8 mouse cellular contexts compared by ENCODE assay signal in genomic region chr5:33245701-33246100, GRCm38 (mm10). TPM values are rescaled to one million over a fixed set of nuclear protein-coding genes. Genes with fewer than 3 reads are reported as not detected.
DNase-seq lines count a peak whose midpoint lies in the region; ATAC-seq and TF ChIP-seq lines count a peak whose summit lies in the region.

No protein-coding gene starts in this region.

- no peaks in the 10 kb centered on the region for H3K27me3 ChIP-seq in forebrain, embryonic 13.5 days
- H3K27me3 ChIP-seq in forebrain, embryonic 12.5 days, result no peaks in the 10 kb centered on the region
- H3K27me3 ChIP-seq in kidney, postnatal 0 days (ENCODE audit: insufficient read depth, low read length), result no peaks in the 10 kb centered on the region
- H3K27me3 ChIP-seq in lung, embryonic 14.5 days (ENCODE audit: insufficient read depth, low read length), result no peaks in the 10 kb centered on the region

- no peaks in the 10 kb centered on the region for H3K9me3 ChIP-seq in forebrain, embryonic 13.5 days (replicated peaks)
- no peaks in the 10 kb centered on the region for H3K9me3 ChIP-seq in forebrain, embryonic 12.5 days
- H3K9me3 ChIP-seq in kidney, postnatal 0 days (replicated peaks; ENCODE audit: low read length), result no peaks in the 10 kb centered on the region
- no peaks in the 10 kb centered on the region for H3K9me3 ChIP-seq in lung, embryonic 14.5 days (ENCODE audit: low read depth, low read length)

- H3K4me2 ChIP-seq in forebrain, embryonic 13.5 days, result no peak overlapping the region
- H3K4me2 ChIP-seq in forebrain, embryonic 12.5 days, result no peak overlapping the region
- no peak overlapping the region for H3K4me2 ChIP-seq in kidney, postnatal 0 days (ENCODE audit: low read length)
- H3K4me2 ChIP-seq in lung, embryonic 14.5 days, result no peak overlapping the region

- ATAC-seq in forebrain, embryonic 13.5 days, result 0 out of 2 replicates have a peak, but pooled peaks have one; percentile 44
- ATAC-seq in forebrain, embryonic 12.5 days (ENCODE audit: low FRiP score), result no peak
- 0 out of 2 replicates have a peak, but pooled peaks have one; percentile 59 for ATAC-seq in kidney, postnatal 0 days (replicated peaks; ENCODE audit: low FRiP score, low read depth)
- ATAC-seq in lung, embryonic 14.5 days (ENCODE audit: insufficient read depth), result peak; percentile 89
- ATAC-seq in monocyte, adult 5-6 weeks (replicated peaks; ENCODE audit: insufficient number of reproducible peaks, low FRiP score, low TSS enrichment, poor library complexity, severe bottlenecking), result no peak

- peak; percentile 92 for DNase-seq in cerebellum, adult 11-12 months
- DNase-seq in heart, adult 9 months (ENCODE audit: low spot score in 2 of 2), result peak; percentile 86 to 89
- peak; percentile 84 for DNase-seq in kidney, postnatal 0 days (ENCODE audit: low spot score)
- peak; percentile 86 for DNase-seq in lung, embryonic 14.5 days
- DNase-seq in right cerebral cortex, postnatal 14 days, result peak; percentile 21

- H3K4me3 ChIP-seq in forebrain, embryonic 13.5 days, result no peak overlapping the region
- no peak overlapping the region for H3K4me3 ChIP-seq in forebrain, embryonic 12.5 days (replicated peaks)
- H3K4me3 ChIP-seq in kidney, postnatal 0 days (replicated peaks; ENCODE audit: low read depth, low read length), result no peak overlapping the region
- no peak overlapping the region for H3K4me3 ChIP-seq in lung, embryonic 14.5 days (ENCODE audit: low read depth, low read length)

- peaks cover 86% of the 10 kb centered on the region for H3K36me3 ChIP-seq in forebrain, embryonic 13.5 days (ENCODE audit: poor library complexity, severe bottlenecking)
- peaks cover 83% of the 10 kb centered on the region for H3K36me3 ChIP-seq in forebrain, embryonic 12.5 days (replicated peaks)
- peaks cover 45% of the 10 kb centered on the region for H3K36me3 ChIP-seq in kidney, postnatal 0 days (ENCODE audit: insufficient read depth, low read length)
- peaks cover 64% of the 10 kb centered on the region for H3K36me3 ChIP-seq in lung, embryonic 14.5 days (ENCODE audit: insufficient read depth)

- 87% methylated on average over 3 of the region's 3 CpGs for WGBS in forebrain, embryonic 13.5 days
- 86% methylated on average over 3 of the region's 3 CpGs for WGBS in forebrain, embryonic 12.5 days
- 47% methylated on average over 3 of the region's 3 CpGs for WGBS in kidney, postnatal 0 days
- 35% methylated on average over 3 of the region's 3 CpGs for WGBS in lung, embryonic 14.5 days

- H3K9ac ChIP-seq in forebrain, embryonic 13.5 days, result no peak overlapping the region
- no peak overlapping the region for H3K9ac ChIP-seq in forebrain, embryonic 12.5 days
- H3K9ac ChIP-seq in kidney, postnatal 0 days (ENCODE audit: low read depth, low read length), result no peak overlapping the region
- no peak overlapping the region for H3K9ac ChIP-seq in lung, embryonic 14.5 days

- H3K4me1 ChIP-seq in forebrain, embryonic 13.5 days, result no peaks in the 10 kb centered on the region
- no peaks in the 10 kb centered on the region for H3K4me1 ChIP-seq in forebrain, embryonic 12.5 days
- H3K4me1 ChIP-seq in kidney, postnatal 0 days (replicated peaks; ENCODE audit: insufficient read depth, low read length), result no peaks in the 10 kb centered on the region
- no peaks in the 10 kb centered on the region for H3K4me1 ChIP-seq in lung, embryonic 14.5 days (ENCODE audit: insufficient read depth)

- no peak overlapping the region for H3K27ac ChIP-seq in forebrain, embryonic 13.5 days
- H3K27ac ChIP-seq in forebrain, embryonic 12.5 days, result no peak overlapping the region
- H3K27ac ChIP-seq in kidney, postnatal 0 days, result peak overlapping the region; percentile 57
- peak overlapping the region; percentile 48; the same call in 1 of the 2 replicates for H3K27ac ChIP-seq in lung, embryonic 14.5 days (ENCODE audit: low read depth)

- TF ChIP-seq CTCF in kidney, postnatal 0 days (IDR thresholded peaks at IDR 0.05; ENCODE audit: low read depth), result no peak
- no peak for TF ChIP-seq CTCF in lung, embryonic 14.5 days (IDR thresholded peaks at IDR 0.05; ENCODE audit: low read depth)

RNA-seq across cellular contexts. Expression of gene Spon2, which starts 27.4 kb away (rescaled TPM):
- polyA plus RNA-seq in forebrain, embryonic 13.5 days (2015; fragmentation: Nextera tagmentation; extraction: Ambion mirVana), result 1.1 and 1.9 TPM in 2 replicates
- polyA plus RNA-seq in forebrain, embryonic 12.5 days (2016; fragmentation: Nextera tagmentation; extraction: Ambion mirVana), result 0.67 and 2.0 TPM in 2 replicates
- 6.7 and 7.4 TPM in 2 replicates for polyA plus RNA-seq in kidney, postnatal 0 days (2015; fragmentation: Nextera tagmentation; extraction: Ambion mirVana)
- polyA plus RNA-seq in lung, embryonic 14.5 days (2014; fragmentation: Nextera tagmentation; extraction: Ambion mirVana), result 10.5 and 12.1 TPM in 2 replicates
- total RNA-seq in monocyte, adult 5-6 weeks (2017), result not detected in 3 replicates

RNA-seq across cellular contexts. Expression of gene Ctbp1, which starts 29.1 kb away (rescaled TPM):
- polyA plus RNA-seq in forebrain, embryonic 13.5 days (2015; fragmentation: Nextera tagmentation; extraction: Ambion mirVana), result 488 and 509 TPM in 2 replicates
- polyA plus RNA-seq in forebrain, embryonic 12.5 days (2016; fragmentation: Nextera tagmentation; extraction: Ambion mirVana), result 545 and 552 TPM in 2 replicates
- polyA plus RNA-seq in kidney, postnatal 0 days (2015; fragmentation: Nextera tagmentation; extraction: Ambion mirVana), result 252 and 261 TPM in 2 replicates
- polyA plus RNA-seq in lung, embryonic 14.5 days (2014; fragmentation: Nextera tagmentation; extraction: Ambion mirVana), result 395 and 414 TPM in 2 replicates
- 106 to 143 TPM (median 135 TPM) in 3 replicates for total RNA-seq in monocyte, adult 5-6 weeks (2017)

Comparison
In these comparisons a context has a peak if more than half of its experiments do, and no peak if none do; other contexts are left out.
1. ATAC-seq: peak in forebrain, embryonic 13.5 days (single experiment), kidney, postnatal 0 days (single experiment) and lung, embryonic 14.5 days (single experiment); none in forebrain, embryonic 12.5 days (single experiment) and monocyte, adult 5-6 weeks (single experiment).
2. H3K27ac ChIP-seq: peak in kidney, postnatal 0 days (single experiment) and lung, embryonic 14.5 days (single experiment); none in forebrain, embryonic 13.5 days (single experiment) and forebrain, embryonic 12.5 days (single experiment).
3. DNase-seq: peak in every context shown above with its lines; median percentile 92 in cerebellum, adult 11-12 months; 88 in heart, adult 9 months; 86 in lung, embryonic 14.5 days; 84 in kidney, postnatal 0 days; 21 in right cerebral cortex, postnatal 14 days.